Mouse (Mus musculus) leukemia stem cell, adult 10-12 weeks (primary cell): ENCODE measurements around the gene Mfsd5. TPM values are rescaled to one million over a fixed set of nuclear protein-coding genes. Genes with fewer than 3 reads are reported as not detected.

Source experiments
- polyA plus RNA-seq: library from polyadenylated mRNA; stranded (reverse); fragments of >175 nt; gene quantifications from 2 replicates; pipeline ENCODE4 v1.2.3, GENCODE M21; 2012; ENCODE audit warnings: low replicate concordance

The Mfsd5 gene
- 50.2 and 91.4 TPM in 2 replicates for polyA plus RNA-seq

DNA sequence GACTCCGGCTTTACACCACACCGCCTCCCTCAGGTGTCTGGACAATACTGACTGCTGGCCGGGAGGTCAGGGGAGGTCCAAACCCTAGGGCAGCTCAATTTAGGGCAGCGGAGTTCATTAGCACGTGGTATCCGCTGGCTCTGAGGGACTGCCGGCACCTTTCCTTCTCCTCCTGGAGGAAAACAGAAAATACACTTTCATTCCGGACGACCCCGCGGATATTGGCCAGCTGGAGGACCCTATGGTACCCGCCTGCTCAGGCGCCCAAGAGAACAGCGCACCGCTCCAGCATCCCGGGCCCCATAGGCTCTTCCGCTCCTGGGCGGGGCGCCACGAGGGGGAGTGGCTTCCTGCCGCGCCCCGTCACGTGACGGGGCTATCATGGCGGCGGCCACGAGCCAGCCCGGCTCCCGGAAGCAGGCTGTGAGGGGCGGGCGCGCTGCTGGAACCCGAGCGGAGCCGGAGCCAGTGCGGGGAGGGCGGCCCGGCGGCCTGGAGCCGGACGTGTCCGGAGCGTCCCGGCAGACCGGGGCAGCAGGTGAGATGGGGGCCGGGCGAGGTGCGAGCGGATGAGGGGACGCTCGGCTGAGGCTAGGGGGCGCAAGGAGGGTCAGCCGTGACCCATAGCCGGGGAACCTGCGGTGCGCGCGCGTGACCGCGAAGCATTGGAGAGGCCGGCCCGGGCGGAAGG lies at the start of gene Mfsd5:
Gene Mfsd5 (plus strand): TSS at position 363 of the 691 bp plus-strand sequence.

DNA sequence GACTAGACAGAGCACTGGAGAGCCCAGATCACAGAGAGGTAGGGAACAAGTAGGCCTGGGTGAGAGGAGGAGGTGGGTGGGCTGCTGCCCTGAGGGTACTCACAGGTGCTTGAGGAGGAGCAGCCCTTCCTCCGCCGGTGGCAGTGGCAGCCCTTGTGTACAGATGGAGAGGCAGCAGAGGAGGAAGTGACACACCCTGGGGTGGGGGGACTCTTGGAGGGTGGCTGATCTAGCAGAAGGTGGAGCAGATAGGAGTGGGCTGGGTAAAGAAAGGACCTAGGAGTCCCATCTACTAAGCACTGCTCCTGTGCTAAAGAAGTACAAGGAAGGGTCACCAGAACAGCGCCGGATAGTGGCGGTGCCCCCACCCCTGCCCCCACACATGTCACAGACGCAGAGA lies 47.5 kb upstream of the Mfsd5 start, which contains the start of gene Itgb7:
Gene Itgb7 (minus strand): TSS at position 197 of the 400 bp plus-strand sequence.

DNA sequence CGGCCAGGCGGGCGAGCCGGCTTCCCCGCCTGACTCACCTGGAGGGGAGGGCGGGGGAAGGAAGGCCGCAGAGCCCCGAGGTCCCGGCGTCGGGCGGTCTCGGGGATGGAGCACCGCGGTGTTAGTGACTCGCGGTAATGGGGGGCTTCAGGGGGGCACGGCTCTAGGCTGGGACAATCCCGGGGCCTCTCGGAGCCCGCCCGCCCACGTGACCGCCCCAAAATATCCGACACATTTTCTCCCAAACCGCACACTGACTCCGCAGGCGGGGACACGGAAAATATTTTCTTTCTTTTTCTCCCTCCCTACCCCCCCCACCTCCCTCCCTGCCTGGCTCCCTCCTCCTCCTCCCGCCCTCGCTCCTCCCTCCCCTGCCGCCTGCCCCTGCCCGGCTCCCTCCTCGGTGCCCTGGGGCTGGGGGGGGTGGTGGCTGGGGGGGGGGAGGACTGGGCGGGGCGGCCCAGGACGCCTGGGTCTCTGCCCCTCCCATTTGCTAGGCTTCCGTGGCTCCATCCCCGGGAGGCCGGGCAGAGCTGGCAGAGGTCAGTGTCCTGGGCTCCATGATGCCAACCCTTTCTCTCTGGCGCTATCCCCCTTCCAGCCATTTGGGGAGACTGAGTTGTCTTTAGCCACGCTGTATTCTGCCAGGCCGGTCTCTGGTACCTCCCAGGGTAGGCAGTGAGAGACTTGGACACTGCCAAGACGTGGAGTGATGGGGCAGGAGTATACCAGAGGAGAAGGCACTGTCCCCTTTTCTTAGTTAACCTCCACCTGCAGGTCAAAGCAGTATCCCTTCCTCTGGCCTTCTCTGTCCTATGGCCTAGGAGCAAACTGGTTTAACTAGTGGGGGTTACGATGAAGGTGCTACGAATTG lies 21.8 kb upstream of the Mfsd5 start, which contains the start of gene Rarg:
Gene Rarg (minus strand): TSS at position 316 of the 874 bp plus-strand sequence.

DNA sequence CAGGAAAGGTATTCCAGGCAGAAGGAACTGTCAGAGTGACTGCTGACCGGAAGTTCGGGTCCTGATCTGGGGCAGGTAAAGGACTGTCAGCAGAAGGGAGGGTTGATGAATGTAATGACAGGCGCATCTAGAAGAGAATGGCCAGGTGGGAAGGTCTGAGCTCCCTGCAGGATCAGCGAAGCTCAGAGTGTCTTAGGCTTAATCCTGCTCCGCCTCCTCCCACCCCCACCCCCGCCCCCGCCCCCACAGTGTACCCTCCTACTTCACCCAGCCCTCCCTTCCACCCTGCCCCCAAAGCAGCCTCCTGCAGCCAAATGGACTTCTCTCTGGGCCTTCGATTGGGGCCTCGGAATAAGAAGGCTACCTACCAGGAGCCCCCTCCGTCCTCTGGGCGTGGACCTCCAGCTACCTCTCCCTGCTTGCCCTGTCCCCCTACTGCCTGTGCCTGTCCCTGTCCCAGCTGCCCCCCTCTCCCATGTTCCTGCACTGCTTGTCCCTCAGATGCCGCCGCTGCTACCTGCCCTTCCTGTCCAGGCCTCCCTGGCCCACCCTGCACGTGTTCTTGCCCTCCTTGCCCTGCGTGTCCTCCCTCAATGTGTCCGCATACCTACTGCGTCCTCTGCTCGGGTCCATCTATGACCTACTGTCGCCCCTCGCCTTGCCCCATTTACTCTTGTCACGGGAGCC lies 8.8 kb upstream of the Mfsd5 start, which contains the start of gene Gm9918:
Gene Gm9918 (plus strand): TSS at position 290 of the 687 bp plus-strand sequence.

DNA sequence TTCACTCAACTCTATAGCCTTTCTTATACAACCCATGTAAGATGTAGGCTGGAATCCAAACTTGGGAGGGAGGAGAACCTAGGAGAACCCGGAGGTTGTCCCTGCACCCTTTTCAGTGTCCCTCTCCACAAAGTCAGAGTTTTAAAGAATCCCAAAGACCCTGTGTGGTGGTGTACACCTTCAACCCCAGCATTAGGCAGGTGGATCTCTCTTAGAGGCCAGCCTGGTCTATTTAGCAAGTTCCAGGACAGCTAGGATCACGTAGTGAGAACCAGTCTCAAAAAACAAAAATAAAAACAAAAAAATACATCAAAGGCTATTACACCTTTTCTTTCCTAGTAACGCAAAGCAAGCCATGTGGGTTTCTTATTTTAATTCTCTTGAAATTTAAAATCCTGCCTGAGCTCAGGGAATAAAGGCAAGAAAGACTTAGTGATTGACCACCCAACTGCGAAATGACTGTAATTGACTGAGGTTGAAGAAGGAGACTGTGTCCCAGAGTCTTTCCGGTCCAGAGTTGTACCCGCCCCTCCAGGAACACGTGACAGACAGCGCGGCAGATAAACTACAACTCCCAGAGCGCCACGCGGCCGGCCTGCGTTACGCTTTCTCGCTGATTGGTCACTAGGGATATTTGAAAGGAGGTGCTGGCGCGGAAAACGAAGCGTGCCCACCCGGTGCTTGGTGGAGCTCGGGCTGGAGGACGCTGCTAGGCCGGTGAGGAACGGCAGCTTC lies 16.5 kb downstream of the Mfsd5 start, which contains the start of gene Espl1:
Gene Espl1 (plus strand): TSS at position 634 of the 735 bp plus-strand sequence.

DNA sequence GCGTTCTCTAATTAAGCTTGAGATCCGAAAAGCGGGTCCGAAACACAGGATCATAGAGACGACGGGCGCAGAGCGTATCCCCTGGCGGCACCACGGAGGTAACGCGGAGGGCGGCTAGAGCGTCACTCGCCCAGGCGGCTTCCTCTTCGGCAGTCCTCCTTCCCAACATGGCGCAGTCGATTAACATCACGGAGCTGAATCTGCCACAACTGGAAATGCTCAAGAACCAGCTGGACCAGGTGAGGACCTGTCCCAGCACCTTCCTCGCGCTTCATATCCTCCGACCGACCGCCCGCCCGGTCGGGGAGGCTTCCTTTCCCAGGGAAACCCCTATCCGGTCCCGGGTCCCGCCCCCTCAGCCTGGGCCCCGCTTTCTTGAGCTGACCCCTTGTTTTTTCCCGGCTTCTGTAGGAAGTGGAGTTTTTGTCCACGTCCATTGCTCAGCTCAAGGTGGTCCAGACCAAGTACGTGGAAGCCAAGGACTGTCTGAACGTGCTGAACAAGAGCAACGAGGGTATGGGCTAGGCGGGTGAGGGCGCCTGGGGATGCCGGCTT lies 46.8 kb downstream of the Mfsd5 start, which contains the start of gene Pfdn5:
Gene Pfdn5 (plus strand): TSS at position 95 of the 555 bp plus-strand sequence.

Other genes with a start within 250 kb of the Mfsd5 start
- gene Eif4b, start 205.7 kb upstream of the Mfsd5 start, polyA plus RNA-seq, result 112 and 151 TPM in 2 replicates
- 2.3 and 5.2 TPM in 2 replicates for gene Tns2, start 179.0 kb upstream of the Mfsd5 start, polyA plus RNA-seq
- 7.8 and 13.8 TPM in 2 replicates for gene Spryd3, start 143.2 kb upstream of the Mfsd5 start, polyA plus RNA-seq
- 1.1 and 3.7 TPM in 2 replicates for gene Igfbp6, start 135.1 kb upstream of the Mfsd5 start, polyA plus RNA-seq
- 5.4 and 8.2 TPM in 2 replicates for gene Soat2, start 128.9 kb upstream of the Mfsd5 start, polyA plus RNA-seq
- gene Zfp740, start 76.2 kb upstream of the Mfsd5 start, polyA plus RNA-seq, result 10.9 and 11.5 TPM in 2 replicates
- gene Csad, start 74.7 kb upstream of the Mfsd5 start, polyA plus RNA-seq, result 6.3 and 8.9 TPM in 2 replicates
- gene Itgb7, start 47.5 kb upstream of the Mfsd5 start, polyA plus RNA-seq, result 168 and 223 TPM in 2 replicates
- 11.2 and 12.3 TPM in 2 replicates for gene Rarg, start 21.9 kb upstream of the Mfsd5 start, polyA plus RNA-seq
- gene Gm9918, start 8.9 kb upstream of the Mfsd5 start, polyA plus RNA-seq, result not detected in 2 replicates
- gene Espl1, start 16.8 kb downstream of the Mfsd5 start, polyA plus RNA-seq, result 19.4 and 42.7 TPM in 2 replicates
- gene Pfdn5, start 46.7 kb downstream of the Mfsd5 start, polyA plus RNA-seq, result 2.9 and 10.3 TPM in 2 replicates
- 25.7 and 87.7 TPM in 2 replicates for gene Myg1, start 52.3 kb downstream of the Mfsd5 start, polyA plus RNA-seq
- 29.3 and 184 TPM in 2 replicates for gene Aaas, start 71.3 kb downstream of the Mfsd5 start, polyA plus RNA-seq
- not detected in 2 replicates for gene Sp7, start 87.7 kb downstream of the Mfsd5 start, polyA plus RNA-seq
- 10.7 and 11.9 TPM in 2 replicates for gene Sp1, start 126.7 kb downstream of the Mfsd5 start, polyA plus RNA-seq
- gene Amhr2, start 165.9 kb downstream of the Mfsd5 start, polyA plus RNA-seq, result not detected in 2 replicates
- gene Prr13, start 179.6 kb downstream of the Mfsd5 start, polyA plus RNA-seq, result 46.5 and 443 TPM in 2 replicates
- 134 and 647 TPM in 2 replicates for gene Pcbp2, start 191.1 kb downstream of the Mfsd5 start, polyA plus RNA-seq
- not detected in 2 replicates for gene Gm10337, start 224.3 kb downstream of the Mfsd5 start, polyA plus RNA-seq
- 0.99 and 1.2 TPM in 2 replicates for gene Map3k12, start 237.6 kb downstream of the Mfsd5 start, polyA plus RNA-seq
- 79.5 and 91.5 TPM in 2 replicates for gene Tarbp2, start 238.7 kb downstream of the Mfsd5 start, polyA plus RNA-seq
- 0.91 and 1.0 TPM in 2 replicates for gene Npff, start 245.5 kb downstream of the Mfsd5 start, polyA plus RNA-seq